Mouse (Mus musculus): Measurements from ENCODE around the gene Tulp1.
A peak's percentile ranks its signal among the peaks of the same experiment; 100 is the strongest.

Gene Tulp1

DNA sequence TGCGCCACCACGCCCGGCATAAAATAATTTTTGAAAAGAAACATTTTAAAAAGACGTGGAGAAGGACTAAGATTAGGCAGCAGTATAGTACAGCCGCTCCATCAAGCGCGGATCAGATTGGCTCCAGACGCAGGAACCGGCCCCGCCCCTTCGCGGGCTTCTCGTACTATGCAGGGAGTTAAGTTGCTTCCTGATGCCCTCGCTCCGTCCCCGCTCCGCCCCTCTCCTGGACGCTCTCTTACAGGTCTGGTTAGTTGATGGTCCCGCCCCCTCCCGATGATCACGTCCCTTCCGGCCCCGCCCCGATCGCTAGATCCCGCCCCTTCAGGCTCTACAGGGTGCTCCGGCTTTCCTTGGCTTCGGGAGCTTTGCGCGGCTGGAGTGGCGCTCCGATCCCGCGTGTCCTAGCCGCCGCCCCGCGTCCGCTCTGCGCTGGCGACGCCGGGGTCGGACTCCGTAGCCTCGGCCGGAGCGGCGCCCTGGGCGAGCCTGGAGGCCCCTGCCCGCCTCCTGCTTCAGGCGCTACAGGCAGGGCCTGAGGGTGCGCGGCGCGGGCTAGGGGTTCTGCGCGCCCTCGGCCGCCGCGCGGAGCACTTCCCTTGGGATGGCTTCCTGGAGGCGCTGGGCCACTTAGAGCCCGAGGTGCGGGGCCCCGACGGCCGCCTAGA, 51.7 kb downstream of the Tulp1 start, which contains the start of gene Fance:
TSS of gene Fance (plus strand) at position 308 of the 668 bp plus-strand sequence.
- peak; percentile 90 to 93 for DNase-seq (ENCODE audit: low spot score in 2 of 2)

GRCm38 (mm10) chr17:28312232-28313211, 52.5 kb downstream of the Tulp1 start:
- DNase-seq (ENCODE audit: low spot score in 2 of 2) = no peak

- DNase-seq (ENCODE audit: low spot score in 2 of 2) = no peak
Measured at GRCm38 (mm10) chr17:28311366-28312132, 53.5 kb downstream of the Tulp1 start.

DNA sequence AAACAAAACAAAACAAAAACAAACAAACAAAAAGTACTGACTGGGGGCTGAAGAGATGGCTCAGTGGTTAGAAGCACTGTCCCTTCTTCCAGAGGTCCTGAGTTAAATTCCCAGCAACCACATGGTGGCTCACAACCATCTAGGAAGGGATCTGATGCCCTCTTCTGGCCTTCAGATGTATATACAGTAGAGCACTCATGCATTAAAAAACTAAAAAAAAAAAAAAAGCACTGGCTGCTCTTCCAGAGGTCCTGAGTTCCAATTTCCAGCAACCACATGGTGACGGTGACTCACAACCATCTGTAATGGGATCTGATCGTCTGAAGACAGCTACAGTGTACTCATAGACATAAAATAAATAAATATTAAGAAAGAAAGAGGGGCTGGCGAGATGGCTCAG, 54.2 kb downstream of the Tulp1 start:
- no peak for DNase-seq (ENCODE audit: low spot score in 2 of 2)

GRCm38 (mm10) chr17:28308297-28309195, 56.5 kb downstream of the Tulp1 start:
- peak in 1 of 2 experiments; percentile 87 for DNase-seq (ENCODE audit: low spot score in 2 of 2)

DNA sequence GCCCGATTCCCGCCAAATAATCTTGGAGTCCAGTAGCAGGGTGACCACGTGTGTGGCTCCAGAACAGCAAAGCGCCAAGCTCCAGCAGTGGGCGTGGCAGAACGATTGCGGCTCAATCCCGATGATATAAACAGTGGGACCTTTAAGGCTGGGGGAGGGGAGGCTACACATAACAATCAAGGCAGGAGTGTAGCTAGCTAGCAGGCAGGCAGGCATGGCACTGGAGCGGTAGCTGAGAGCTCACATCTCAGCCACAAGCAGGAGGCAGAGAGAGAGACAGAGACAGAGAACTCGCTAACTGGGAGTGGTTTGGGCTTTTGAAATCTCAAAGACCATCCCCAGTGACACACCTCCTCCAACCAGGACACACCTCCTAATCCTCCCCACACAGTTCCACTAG, 59.9 kb downstream of the Tulp1 start:
- DNase-seq (ENCODE audit: low spot score in 2 of 2) = no peak

Data from frontal cortex, postnatal 14 days (tissue).